Mouse (Mus musculus): ENCODE results near the gene Selp.

The Selp gene

GRCm38 (mm10) chr1:164119892-164120776 is 5.1 kb downstream of the Selp start:
- no peak for DNase-seq (ENCODE audit: extremely low spot score)

GRCm38 (mm10) chr1:164120777-164121158 is 5.7 kb downstream of the Selp start:
- DNase-seq (ENCODE audit: extremely low spot score) = no peak

GRCm38 (mm10) chr1:164123836-164124235 is 8.8 kb downstream of the Selp start:
- no peak for DNase-seq (ENCODE audit: extremely low spot score)

GRCm38 (mm10) chr1:164130013-164130412 is 14.9 kb downstream of the Selp start:
- no peak for DNase-seq (ENCODE audit: extremely low spot score)

GRCm38 (mm10) chr1:164132609-164133008 is 17.5 kb downstream of the Selp start:
- DNase-seq (ENCODE audit: extremely low spot score) = no peak

- no peak for DNase-seq (ENCODE audit: extremely low spot score)
These were observed 19.0 kb downstream of the Selp start for GRCm38 (mm10) chr1:164134101-164134500.

- no peak for DNase-seq (ENCODE audit: extremely low spot score)
These were observed 20.3 kb downstream of the Selp start for GRCm38 (mm10) chr1:164135360-164135759.

- no peak for DNase-seq (ENCODE audit: extremely low spot score)
These were observed 20.9 kb downstream of the Selp start for GRCm38 (mm10) chr1:164135960-164136359.

- DNase-seq (ENCODE audit: extremely low spot score) = no peak
These were observed 21.6 kb downstream of the Selp start for GRCm38 (mm10) chr1:164136636-164137035.

GRCm38 (mm10) chr1:164138365-164139130 is 23.5 kb downstream of the Selp start:
- peak; percentile 75 for DNase-seq (ENCODE audit: extremely low spot score)

- DNase-seq (ENCODE audit: extremely low spot score) = no peak
These were observed 24.4 kb downstream of the Selp start for GRCm38 (mm10) chr1:164139464-164139863.

GRCm38 (mm10) chr1:164149083-164149482 is 34.0 kb downstream of the Selp start:
- no peak for DNase-seq (ENCODE audit: extremely low spot score)

GRCm38 (mm10) chr1:164151387-164152088 is 36.5 kb downstream of the Selp start, which contains the start of gene F5:
Gene F5, plus strand, starts transcription at chr1:164151838.
- DNase-seq (ENCODE audit: extremely low spot score) = peak; percentile 45

- DNase-seq (ENCODE audit: extremely low spot score) = no peak
These were observed 37.8 kb downstream of the Selp start for GRCm38 (mm10) chr1:164152836-164153235.

GRCm38 (mm10) chr1:164154983-164155382 is 39.9 kb downstream of the Selp start:
- no peak for DNase-seq (ENCODE audit: extremely low spot score)

GRCm38 (mm10) chr1:164158571-164158970 is 43.5 kb downstream of the Selp start:
- DNase-seq (ENCODE audit: extremely low spot score) = no peak

- no peak for DNase-seq (ENCODE audit: extremely low spot score)
These were observed 44.7 kb downstream of the Selp start for GRCm38 (mm10) chr1:164159781-164160180.

- DNase-seq (ENCODE audit: extremely low spot score) = no peak
These were observed 47.7 kb downstream of the Selp start for GRCm38 (mm10) chr1:164162745-164163144.

GRCm38 (mm10) chr1:164168818-164169217 is 53.8 kb downstream of the Selp start:
- DNase-seq (ENCODE audit: extremely low spot score) = no peak

- DNase-seq (ENCODE audit: extremely low spot score) = no peak
These were observed 55.4 kb downstream of the Selp start for GRCm38 (mm10) chr1:164170434-164170833.

- DNase-seq (ENCODE audit: extremely low spot score) = no peak
These were observed 58.1 kb downstream of the Selp start for GRCm38 (mm10) chr1:164173145-164173544.

GRCm38 (mm10) chr1:164176856-164177255 is 61.8 kb downstream of the Selp start:
- no peak for DNase-seq (ENCODE audit: extremely low spot score)
